Mouse (Mus musculus) MEL (cell line): ENCODE data around the gene Ube2f. TPM values are rescaled to one million over a fixed set of nuclear protein-coding genes. Genes with fewer than 3 reads are reported as not detected.

ENCODE experiments used
- DNase-seq: peaks from one replicate; pipeline ENCODE4 v3.0.0; 2011; ENCODE audit warnings: low read depth, low spot score
- H3K27ac ChIP-seq: 2 replicates; pipeline ENCODE4 v1.5.1; 2012; ENCODE audit warnings: low read depth, mild to moderate bottlenecking, control low read depth, low read length, moderate library complexity; ENCODE audit not compliant: control insufficient read depth
- H3K27me3 ChIP-seq, 2 experiments: fragments of 150-350 bp in 1 of 2; sonication (generic) in 1 of 2; 2 replicates each; pipeline ENCODE4 v1.6.1; 2012; ENCODE audit warnings: low read length in 2 of 2, mild to moderate bottlenecking in 2 of 2, improper control_type of control experiment in 1 of 2, moderate library complexity in 1 of 2; ENCODE audit not compliant: insufficient read depth in 2 of 2, control insufficient read depth in 1 of 2
- H3K36me3 ChIP-seq, 2 experiments: 2 replicates each; pipeline ENCODE4 v1.6.1; 2012 to 2014; ENCODE audit warnings: low read length in 2 of 2, improper control_type of control experiment in 1 of 2, inconsistent platforms in 1 of 2, mild to moderate bottlenecking in 1 of 2; ENCODE audit not compliant: insufficient read depth in 2 of 2, control insufficient read depth in 1 of 2
- H3K4me1 ChIP-seq, 2 experiments: fragments of 150-350 bp in 1 of 2; sonication (generic) in 1 of 2; 2 replicates each; pipeline ENCODE4 v1.6.1; 2012; ENCODE audit warnings: low read length in 2 of 2, improper control_type of control experiment in 1 of 2, mild to moderate bottlenecking in 1 of 2; ENCODE audit not compliant: insufficient read depth in 2 of 2, control insufficient read depth in 1 of 2
- H3K4me3 ChIP-seq, 2 experiments: fragments of 150-350 bp in 1 of 2; sonication (generic) in 1 of 2; 2 replicates each; pipeline ENCODE4 v1.5.1; 2012; ENCODE audit warnings: low read depth in 2 of 2, low read length in 2 of 2, mild to moderate bottlenecking in 2 of 2, moderate library complexity in 2 of 2, control low read depth in 1 of 2, improper control_type of control experiment in 1 of 2; ENCODE audit not compliant: control insufficient read depth in 1 of 2, insufficient read depth in 1 of 2
- H3K79me2 ChIP-seq: 2 replicates; pipeline ENCODE4 v1.6.1; 2012; ENCODE audit warnings: mild to moderate bottlenecking, low read length, moderate library complexity; ENCODE audit not compliant: control insufficient read depth, poor library complexity, insufficient read depth
- H3K9ac ChIP-seq: 2 replicates; pipeline ENCODE4 v1.6.1; 2012; ENCODE audit warnings: low read depth, mild to moderate bottlenecking, control low read depth, low read length, moderate library complexity; ENCODE audit not compliant: control insufficient read depth, poor library complexity, severe bottlenecking
- H3K9me3 ChIP-seq: fragments of 150-350 bp; sonication (generic); replicated peaks from 2 replicates; pipeline ENCODE4 v1.6.1; 2012; ENCODE audit warnings: mild to moderate bottlenecking, low read length, improper control_type of control experiment, moderate library complexity; ENCODE audit not compliant: insufficient read depth
- BHLHE40 ChIP-seq: IDR thresholded peaks from 2 replicates; pipeline ENCODE4 v1.6.1; 2012; ENCODE audit warnings: low read depth, mild to moderate bottlenecking, inconsistent platforms, low read length, improper control_type of control experiment, borderline replicate concordance
- EP300 ChIP-seq, 2 experiments: IDR thresholded peaks; 2 replicates each; pipeline ENCODE4 v1.6.1; 2011; ENCODE audit warnings: improper control_type of control experiment in 2 of 2, low read length in 2 of 2, low read depth in 1 of 2, mild to moderate bottlenecking in 1 of 2
- ETS1 ChIP-seq: IDR thresholded peaks from 2 replicates; pipeline ENCODE4 v1.6.1; 2012; ENCODE audit warnings: low read depth, mild to moderate bottlenecking, inconsistent platforms, low read length, improper control_type of control experiment, moderate library complexity
- GATA1 ChIP-seq: IDR thresholded peaks from 2 replicates; pipeline ENCODE4 v1.6.1; 2011; ENCODE audit warnings: low read depth, low read length, improper control_type of control experiment
- HCFC1 ChIP-seq: IDR thresholded peaks from 2 replicates; pipeline ENCODE4 v1.6.1; 2012; ENCODE audit warnings: low read depth, mild to moderate bottlenecking, inconsistent platforms, low read length, improper control_type of control experiment, moderate library complexity
- JUND ChIP-seq: IDR thresholded peaks from 2 replicates; pipeline ENCODE4 v1.6.1; 2011; ENCODE audit warnings: low read depth, mild to moderate bottlenecking, improper control_type of control experiment, low read length
- MAFK ChIP-seq: IDR thresholded peaks from 2 replicates; pipeline ENCODE4 v1.6.1; 2011; ENCODE audit warnings: low read depth, mild to moderate bottlenecking, low read length, improper control_type of control experiment, borderline replicate concordance
- MAX ChIP-seq: IDR thresholded peaks from 2 replicates; pipeline ENCODE4 v1.6.1; 2011; ENCODE audit warnings: low read length, improper control_type of control experiment
- MAZ ChIP-seq: IDR thresholded peaks from 2 replicates; pipeline ENCODE4 v1.6.1; 2012; ENCODE audit warnings: low read depth, mild to moderate bottlenecking, inconsistent platforms, low read length, improper control_type of control experiment
- MEF2A ChIP-seq: IDR thresholded peaks from 2 replicates; pipeline ENCODE4 v1.6.1; 2014; ENCODE audit warnings: low read depth, mild to moderate bottlenecking, inconsistent platforms, low read length, improper control_type of control experiment; ENCODE audit not compliant: poor library complexity, insufficient replicate concordance, severe bottlenecking; ENCODE audit errors: extremely low read depth
- MXI1 ChIP-seq: IDR thresholded peaks from 2 replicates; pipeline ENCODE4 v1.6.1; 2011; ENCODE audit warnings: mild to moderate bottlenecking, low read depth, low read length, improper control_type of control experiment
- MYB ChIP-seq: IDR thresholded peaks from 2 replicates; pipeline ENCODE4 v1.6.1; 2011; ENCODE audit warnings: mild to moderate bottlenecking, low read depth, low read length, improper control_type of control experiment
- MYC ChIP-seq: IDR thresholded peaks from 2 replicates; pipeline ENCODE4 v1.6.1; 2011; ENCODE audit warnings: low read depth, mild to moderate bottlenecking, low read length, improper control_type of control experiment, moderate library complexity
- SIN3A ChIP-seq: IDR thresholded peaks from 2 replicates; pipeline ENCODE4 v1.6.1; 2012; ENCODE audit warnings: low read length, improper control_type of control experiment, inconsistent platforms
- SMC3 ChIP-seq: IDR thresholded peaks from 2 replicates; pipeline ENCODE4 v1.6.1; 2011; ENCODE audit warnings: low read depth, low read length, improper control_type of control experiment
- TAL1 ChIP-seq: IDR thresholded peaks from 2 replicates; pipeline ENCODE4 v1.6.1; 2012; ENCODE audit warnings: mild to moderate bottlenecking, inconsistent platforms, low read length, moderate library complexity, mixed read lengths
- TBP ChIP-seq: IDR thresholded peaks from 2 replicates; pipeline ENCODE4 v1.8.0; 2011; ENCODE audit warnings: low read depth, low read length, improper control_type of control experiment
- TCF12 ChIP-seq: IDR thresholded peaks from 2 replicates; pipeline ENCODE4 v1.6.1; 2014; ENCODE audit warnings: low read depth, mild to moderate bottlenecking, inconsistent platforms, low read length, improper control_type of control experiment, moderate library complexity
- USF2 ChIP-seq, 2 experiments: IDR thresholded peaks; 2 replicates each; pipeline ENCODE4 v1.6.1; 2011 to 2012; ENCODE audit warnings: improper control_type of control experiment in 2 of 2, low read length in 2 of 2, borderline replicate concordance in 1 of 2, inconsistent platforms in 1 of 2, low read depth in 1 of 2, mild to moderate bottlenecking in 1 of 2; ENCODE audit not compliant: insufficient read depth in 1 of 2
- ZNF384 ChIP-seq: IDR thresholded peaks from 2 replicates; pipeline ENCODE4 v1.6.1; 2012; ENCODE audit warnings: low read depth, mild to moderate bottlenecking, inconsistent platforms, low read length, improper control_type of control experiment
- polyA plus RNA-seq, 2 experiments: library from polyadenylated mRNA; stranded (reverse) in 1 of 2; unstranded in 1 of 2; fragments of >175 nt in 1 of 2; fragments of >200 nt in 1 of 2; gene quantifications; 2 replicates each; pipeline versions ENCODE4 v1.2.1 to v1.2.4; 2012; ENCODE audit warnings: low replicate concordance in 2 of 2, low read depth in 1 of 2; ENCODE audit not compliant: insufficient read length in 2 of 2, insufficient read depth in 1 of 2, missing spikeins in 1 of 2
- total RNA-seq: library from RNA; depleted of rRNA; stranded (reverse); fragments of 300-350 nt; gene quantifications from 2 replicates; pipeline ENCODE4 v1.2.3, GENCODE M21; 2012

Ube2f gene
- total and polyA plus RNA-seq, 3 experiments, result 57.4 to 71.3 TPM; not detected in 1

- Histone ChIP-seq H3K4me1 (peaks cover 10 to 18% of the 10 kb centered on the region in 2 experiments), H3K27me3 (no peaks in the 10 kb centered on the region), H3K36me3 (peaks cover 0 to 15% of the 10 kb centered on the region in 2 experiments; a peak in 2 of 4 replicates)
- TF ChIP-seq ZNF384, result 0 out of 2 replicates have a peak, but pooled peaks have one; percentile 8
- 0 out of 2 replicates have a peak, but pooled peaks have one; percentile 32 for TF ChIP-seq MAZ
- TF ChIP-seq USF2 (IDR thresholded peaks at IDR 0.05; ENCODE audit: borderline replicate concordance in 1 of 2, insufficient read depth in 1 of 2, low read depth in 1 of 2, low read length in 2 of 2), result no peak
- TF ChIP-seq ETS1, result peak; percentile 93
- no peak for TF ChIP-seq SMC3
- 0 out of 2 replicates have a peak, but pooled peaks have one; percentile 27 for TF ChIP-seq TBP
- TF ChIP-seq TCF12, result peak; percentile 83
- TF ChIP-seq JUND, result peak; percentile 81; the same call in 1 of the 2 replicates
- peak; percentile 72 to 75 for TF ChIP-seq EP300 (IDR thresholded peaks at IDR 0.05; ENCODE audit: low read depth in 1 of 2, low read length in 2 of 2)
- TF ChIP-seq MEF2A, result no peak
- TF ChIP-seq SIN3A, result peak; percentile 23; the same call in 1 of the 2 replicates
- peak; percentile 86 for TF ChIP-seq GATA1
- TF ChIP-seq TAL1, result peak; percentile 89
- peak; percentile 43; the same call in 1 of the 2 replicates for TF ChIP-seq BHLHE40
- no peak for TF ChIP-seq MAFK
- TF ChIP-seq, all 39 proteins: peak for 11
- H3K9me3 ChIP-seq, result no peaks in the 10 kb centered on the region
- H3K27ac ChIP-seq, result peak overlapping the region; percentile 35; the same call in 1 of the 2 replicates
- H3K79me2 ChIP-seq, result peaks cover 30% of the 10 kb centered on the region
- peak; percentile 75 for DNase-seq
- H3K9ac ChIP-seq, result no peak overlapping the region
- peak overlapping the region in 1 of 2 experiments; percentile 19; a peak in 1 of 4 replicates for H3K4me3 ChIP-seq
Measured at GRCm38 (mm10) chr1:91248242-91248641, 1.9 kb upstream of the Ube2f start.

- TF ChIP-seq MYB (no peak), MYC (peak; percentile 56; the same call in 1 of the 2 replicates), MXI1 (peak; percentile 52), EP300 (IDR thresholded peaks at IDR 0.05; ENCODE audit: low read depth in 1 of 2, low read length in 2 of 2) (0 out of 4 replicates have a peak, but pooled peaks of 1 of the 2 experiments have one; percentile 10), TCF12 (peak; percentile 26; the same call in 1 of the 2 replicates), SIN3A (peak; percentile 23; the same call in 1 of the 2 replicates), BHLHE40 (no peak), MAX (peak; percentile 89), HCFC1 (no peak; the same call in 1 of the 2 replicates), GATA1 (peak; percentile 52)
- H3K27me3 ChIP-seq, result no peaks in the 10 kb centered on the region
- H3K4me1 ChIP-seq, result peaks cover 10 to 18% of the 10 kb centered on the region in 2 experiments
- peak; percentile 64 for DNase-seq
- H3K79me2 ChIP-seq, result peaks cover 36% of the 10 kb centered on the region
- H3K27ac ChIP-seq, result peak overlapping the region; percentile 26
- H3K4me3 ChIP-seq, result peak overlapping the region; percentile 19 to 28
- H3K9me3 ChIP-seq, result no peaks in the 10 kb centered on the region
- peak overlapping the region; percentile 49 for H3K9ac ChIP-seq
- peaks cover 0 to 15% of the 10 kb centered on the region in 2 experiments; a peak in 2 of 4 replicates for H3K36me3 ChIP-seq
Measured at GRCm38 (mm10) chr1:91248970-91249369, 1.1 kb upstream of the Ube2f start.
